Mouse (Mus musculus) adrenal gland, adult 8-10 months (tissue): Measurements from ENCODE around the gene Slc39a3. TPM values are rescaled to one million over a fixed set of nuclear protein-coding genes. Genes with fewer than 3 reads are reported as not detected.

ENCODE experiments used
- DNase-seq: peaks from one replicate; pipeline ENCODE4 v3.0.0; 2022
- total RNA-seq, 4 experiments: library from RNA; stranded (reverse); gene quantifications; 2 replicates each; pipeline ENCODE4 v1.2.4; 2022

Slc39a3 gene
- total RNA-seq, 4 experiments from 2014 or later = 50.7 to 86.9 (median 66.5) TPM

GRCm38 (mm10) chr10:80984223-80984622, 53.0 kb downstream of the Slc39a3 start:
- DNase-seq = no peak

GRCm38 (mm10) chr10:80982381-80982780, 54.8 kb downstream of the Slc39a3 start:
- DNase-seq = peak; percentile 84

GRCm38 (mm10) chr10:80981564-80982112, 55.6 kb downstream of the Slc39a3 start:
- no peak for DNase-seq

Other genes starting within 250 kb of the Slc39a3 start
- 10 to 100 TPM; 52.0 to 78.6 (median 55.5) TPM for gene Sf3a2, start 239.2 kb downstream of the Slc39a3 start, total RNA-seq
- 100 to 1,000 TPM in 3 of 4 experiments, 10 to 100 TPM in 1; 92.4 to 130 (median 107) TPM for gene Plekhj1, start 238.8 kb downstream of the Slc39a3 start, total RNA-seq
- 1 to 10 TPM in 1 of 4 experiments, under 1 TPM in 3; 0.20 to 1.3 (median 0.68) TPM for gene Amh, start 232.2 kb downstream of the Slc39a3 start, total RNA-seq
- gene Jsrp1, start 223.9 kb downstream of the Slc39a3 start, total RNA-seq = 10 to 100 TPM in 2 of 4 experiments, 1 to 10 TPM in 2; 5.7 to 23.4 (median 12.4) TPM
- 1,000 to 10,000 TPM in 1 of 4 experiments, 100 to 1,000 TPM in 3; 825 to 1,012 (median 923) TPM for gene Oaz1, start 210.8 kb downstream of the Slc39a3 start, total RNA-seq
- 10 to 100 TPM in 3 of 4 experiments, 1 to 10 TPM in 1; 8.4 to 21.5 (median 15.9) TPM for gene Lingo3, start 193.4 kb downstream of the Slc39a3 start, total RNA-seq
- 10 to 100 TPM; 27.4 to 54.4 (median 34.0) TPM for gene Lsm7, start 182.2 kb downstream of the Slc39a3 start, total RNA-seq
- gene Sppl2b, start 182.2 kb downstream of the Slc39a3 start, total RNA-seq = 10 to 100 TPM; 28.1 to 45.3 (median 36.1) TPM
- gene Tmprss9, start 165.6 kb downstream of the Slc39a3 start, total RNA-seq = under 1 TPM in 1 of 4 experiments, not detected in 3; 0.18 TPM
- gene Timm13, start 136.5 kb downstream of the Slc39a3 start, total RNA-seq = 100 to 1,000 TPM; 154 to 235 (median 185) TPM
- gene Lmnb2, start 119.2 kb downstream of the Slc39a3 start, total RNA-seq = 10 to 100 TPM; 10.0 to 17.2 (median 15.2) TPM
- 100 to 1,000 TPM in 1 of 4 experiments, 10 to 100 TPM in 3; 17.5 to 112 (median 73.6) TPM for gene Gadd45b, start 107.4 kb downstream of the Slc39a3 start, total RNA-seq
- 10 to 100 TPM in 2 of 4 experiments, 1 to 10 TPM in 2; 9.4 to 16.6 (median 12.9) TPM for gene Gng7, start 22.5 kb downstream of the Slc39a3 start, total RNA-seq
- 1 to 10 TPM; 3.6 to 6.5 (median 4.4) TPM for gene Diras1, start 11.8 kb downstream of the Slc39a3 start, total RNA-seq
- gene Sgta, start 22.8 kb upstream of the Slc39a3 start, total RNA-seq = 100 to 1,000 TPM; 185 to 247 (median 197) TPM
- gene Thop1, start 32.6 kb upstream of the Slc39a3 start, total RNA-seq = 10 to 100 TPM; 43.6 to 59.2 (median 45.7) TPM
- gene Creb3l3, start 61.4 kb upstream of the Slc39a3 start, total RNA-seq = 1 to 10 TPM in 2 of 4 experiments, under 1 TPM in 2; 0.35 to 2.7 (median 1.3) TPM
- 100 to 1,000 TPM; 169 to 227 (median 204) TPM for gene Map2k2, start 68.5 kb upstream of the Slc39a3 start, total RNA-seq
- 10 to 100 TPM; 86.5 to 94.0 (median 92.3) TPM for gene Zbtb7a, start 97.8 kb upstream of the Slc39a3 start, total RNA-seq
- 10 to 100 TPM; 22.8 to 32.5 (median 30.1) TPM for gene Pias4, start 130.5 kb upstream of the Slc39a3 start, total RNA-seq
- gene Eef2, start 139.2 kb upstream of the Slc39a3 start, total RNA-seq = 1,000 to 10,000 TPM; 1,447 to 1,655 (median 1,598) TPM
- gene Dapk3, start 145.6 kb upstream of the Slc39a3 start, total RNA-seq = 10 to 100 TPM; 67.7 to 88.0 (median 81.8) TPM
- not detected for gene 4930442H23Rik, start 146.4 kb upstream of the Slc39a3 start, total RNA-seq
- not detected for gene Nmrk2, start 164.6 kb upstream of the Slc39a3 start, total RNA-seq
- gene Atcay, start 193.4 kb upstream of the Slc39a3 start, total RNA-seq = 1 to 10 TPM; 3.8 to 6.4 (median 4.4) TPM
- gene Zfr2, start 195.7 kb upstream of the Slc39a3 start, total RNA-seq = 10 to 100 TPM; 27.6 to 35.6 (median 30.0) TPM
- gene Matk, start 215.5 kb upstream of the Slc39a3 start, total RNA-seq = 1 to 10 TPM in 3 of 4 experiments, under 1 TPM in 1; 0.67 to 2.1 (median 1.5) TPM
- gene Mrpl54, start 229.5 kb upstream of the Slc39a3 start, total RNA-seq = 100 to 1,000 TPM; 100 to 139 (median 113) TPM
- gene Apba3, start 229.5 kb upstream of the Slc39a3 start, total RNA-seq = 10 to 100 TPM; 61.9 to 72.3 (median 66.4) TPM